18 mouse cellular contexts compared by ENCODE assay signal in the genomic region with DNA sequence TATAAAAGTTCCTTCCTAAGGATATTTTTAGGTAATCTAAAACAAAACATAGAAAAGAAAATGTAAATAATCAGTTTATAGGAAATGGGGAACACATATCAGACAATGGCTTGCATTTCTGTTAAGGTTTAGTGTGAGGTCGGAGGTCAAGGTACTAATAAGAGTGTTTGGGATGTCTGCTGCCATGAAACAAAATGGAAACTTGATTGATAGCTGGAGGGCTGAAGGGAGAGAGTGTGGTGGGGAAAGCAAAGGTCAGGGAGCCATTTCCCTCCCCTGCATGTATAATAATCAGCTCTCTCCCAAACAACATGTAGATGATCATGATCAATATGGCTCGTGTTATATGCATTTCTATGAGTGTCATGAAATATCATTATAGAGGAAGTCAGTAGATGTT.
"Had no signal": no experiment of that assay in that cellular context is flagged by ENCODE, and none has a peak within 500 bp of the region (broad histone marks: within the 10 kb centered on the region; RNA-seq: fewer than 3 reads in every experiment).

No protein-coding gene starts in this region.

- DNase-seq: lung, adult 18-20 months; lung, embryonic 14.5 days; lung, postnatal 14 days; lung, postnatal 36 days; midbrain, embryonic 14.5 days; retina, postnatal 1 day; right cerebral cortex, adult 18-20 months; right cerebral cortex, postnatal 25 days; right cerebral cortex, postnatal 4 days; spleen, adult 18-20 months; thymus, adult 18-20 months; thymus, postnatal 14 days; thymus, postnatal 36 days had no signal

- H3K4me3 ChIP-seq: megakaryocyte, embryonic 14.5 days; midbrain, embryonic 12.5 days; neural tube, embryonic 12.5 days had no signal

- H3K9me3 ChIP-seq: megakaryocyte, embryonic 14.5 days; midbrain, embryonic 12.5 days; neural tube, embryonic 12.5 days had no signal

- H3K4me2 ChIP-seq: lung, embryonic 14.5 days; midbrain, embryonic 12.5 days; neural tube, embryonic 12.5 days had no signal

- H3K27me3 ChIP-seq: megakaryocyte, embryonic 14.5 days; midbrain, embryonic 12.5 days; neural tube, embryonic 12.5 days had no signal

- H3K27ac ChIP-seq: liver, embryonic 14.5 days; macrophage; midbrain, embryonic 12.5 days; neural tube, embryonic 12.5 days had no signal

- H3K4me1 ChIP-seq: megakaryocyte, embryonic 14.5 days; midbrain, embryonic 12.5 days; neural tube, embryonic 12.5 days had no signal

- H3K36me3 ChIP-seq: midbrain, embryonic 12.5 days; neural tube, embryonic 12.5 days had no signal

- H3K9ac ChIP-seq: liver, embryonic 14.5 days; lung, embryonic 14.5 days; midbrain, embryonic 12.5 days; neural tube, embryonic 12.5 days had no signal
